Mouse (Mus musculus): Measurements from ENCODE around the gene Braf. TPM values are rescaled to one million over a fixed set of nuclear protein-coding genes. Genes with fewer than 3 reads are reported as not detected.

Braf gene
- polyA plus RNA-seq, 1 experiment from 2014 or later, result 26.3 TPM

GRCm38 (mm10) chr6:39573791-39574554 is 151.3 kb downstream of the Braf start, which contains the start of gene Adck2:
Gene Adck2 (plus strand): TSS chr6:39573873.
- no peaks in the 10 kb centered on the region for H3K9me3 ChIP-seq
- H3K9ac ChIP-seq, result peak within 1 kb of the TSS; percentile 90
- peak within 1 kb of the TSS; percentile 93 for H3K4me2 ChIP-seq
- WGBS, result under 1% methylated on average over 49 of the region's 49 CpGs
- H3K27me3 ChIP-seq (replicated peaks), result no peaks in the 10 kb centered on the region
- peak within 1 kb of the TSS; percentile 97 for H3K27ac ChIP-seq
- peaks cover 11% of the 10 kb centered on the region; the same call in 1 of the 2 replicates for H3K36me3 ChIP-seq (replicated peaks)
- ATAC-seq (replicated peaks), result peak; percentile 98
- peaks cover 15% of the 10 kb centered on the region for H3K4me1 ChIP-seq
- peak within 1 kb of the TSS; percentile 83 for H3K4me3 ChIP-seq

- no peaks in the 10 kb centered on the region for H3K36me3 ChIP-seq (replicated peaks)
- no peak for ATAC-seq (replicated peaks)
- WGBS, result 78% methylated on average over 3 of the region's 3 CpGs
Observed at GRCm38 (mm10) chr6:39570426-39570825, 154.8 kb downstream of the Braf start.

GRCm38 (mm10) chr6:39567528-39567927 is 157.7 kb downstream of the Braf start:
- no peaks in the 10 kb centered on the region for H3K4me1 ChIP-seq
- no peak overlapping the region for H3K27ac ChIP-seq
- no peak overlapping the region for H3K9ac ChIP-seq
- no peak for ATAC-seq (replicated peaks)
- WGBS, result 12% methylated on average over 5 of the region's 5 CpGs
- H3K9me3 ChIP-seq, result no peaks in the 10 kb centered on the region
- H3K27me3 ChIP-seq (replicated peaks), result no peaks in the 10 kb centered on the region
- H3K36me3 ChIP-seq (replicated peaks), result no peaks in the 10 kb centered on the region
- H3K4me3 ChIP-seq, result no peak overlapping the region
- no peak overlapping the region for H3K4me2 ChIP-seq

More at GRCm38 (mm10) chr6:39570426-39570825, 154.8 kb downstream of the Braf start:
- Histone ChIP-seq H3K9me3 (no peaks in the 10 kb centered on the region), H3K9ac (no peak overlapping the region), H3K27ac (no peak overlapping the region), H3K4me1 (peaks cover 15% of the 10 kb centered on the region), H3K4me3 (no peak overlapping the region), H3K4me2 (no peak overlapping the region), H3K27me3 (replicated peaks) (no peaks in the 10 kb centered on the region)

- Histone ChIP-seq H3K27me3 (replicated peaks) (no peaks in the 10 kb centered on the region), H3K4me2 (peak overlapping the region; percentile 33), H3K9me3 (no peaks in the 10 kb centered on the region), H3K4me1 (peaks cover 22% of the 10 kb centered on the region), H3K36me3 (replicated peaks) (no peaks in the 10 kb centered on the region), H3K9ac (no peak overlapping the region), H3K27ac (no peak overlapping the region), H3K4me3 (0 out of 2 replicates have a peak overlapping the region, but pooled peaks have one; percentile 7)
- WGBS, result 23% methylated on average over 23 of the region's 23 CpGs
- ATAC-seq (replicated peaks), result peak; percentile 41; the same call in 1 of the 2 replicates
Observed at GRCm38 (mm10) chr6:39562166-39563015, 162.9 kb downstream of the Braf start.

- H3K4me1 ChIP-seq, result peaks cover 49% of the 10 kb centered on the region
- ATAC-seq (replicated peaks), result no peak
- no peak overlapping the region for H3K9ac ChIP-seq
- H3K4me3 ChIP-seq, result no peak overlapping the region
- H3K9me3 ChIP-seq, result no peaks in the 10 kb centered on the region
- H3K27ac ChIP-seq, result no peak overlapping the region; the same call in 1 of the 2 replicates
- H3K36me3 ChIP-seq (replicated peaks), result no peaks in the 10 kb centered on the region
- H3K4me2 ChIP-seq, result no peak overlapping the region
- H3K27me3 ChIP-seq (replicated peaks), result no peaks in the 10 kb centered on the region
- WGBS, result 36% methylated on average over 6 of the region's 6 CpGs
Observed at GRCm38 (mm10) chr6:39559276-39559939, 165.9 kb downstream of the Braf start.

GRCm38 (mm10) chr6:39557723-39558261 is 167.5 kb downstream of the Braf start, which contains the start of gene Dennd2a:
Gene Dennd2a (minus strand): TSS chr6:39557867.
- Histone ChIP-seq H3K4me3 (peak within 1 kb of the TSS; percentile 61), H3K4me1 (peaks cover 52% of the 10 kb centered on the region), H3K9ac (peak within 1 kb of the TSS; percentile 60), H3K27me3 (replicated peaks) (no peaks in the 10 kb centered on the region), H3K27ac (peak within 1 kb of the TSS; percentile 94), H3K9me3 (no peaks in the 10 kb centered on the region), H3K36me3 (replicated peaks) (no peaks in the 10 kb centered on the region), H3K4me2 (peak within 1 kb of the TSS; percentile 67)
- peak; percentile 95 for ATAC-seq (replicated peaks)
- WGBS, result under 1% methylated on average over 33 of the region's 50 CpGs

- H3K9me3 ChIP-seq, result no peaks in the 10 kb centered on the region
- ATAC-seq (replicated peaks), result peak; percentile 62
- no peaks in the 10 kb centered on the region for H3K36me3 ChIP-seq (replicated peaks)
- peak overlapping the region; percentile 94 for H3K27ac ChIP-seq
- no peaks in the 10 kb centered on the region for H3K27me3 ChIP-seq (replicated peaks)
- H3K4me1 ChIP-seq, result peaks cover 53% of the 10 kb centered on the region
- H3K9ac ChIP-seq, result peak overlapping the region; percentile 60
- peak overlapping the region; percentile 67 for H3K4me2 ChIP-seq
- under 1% methylated on average over 53 of the region's 54 CpGs for WGBS
- peak overlapping the region; percentile 61 for H3K4me3 ChIP-seq
Observed at GRCm38 (mm10) chr6:39556900-39557659, 168.2 kb downstream of the Braf start.

GRCm38 (mm10) chr6:39555648-39555945 is 169.7 kb downstream of the Braf start:
- Histone ChIP-seq H3K4me2 (peak overlapping the region; percentile 67), H3K36me3 (replicated peaks) (no peaks in the 10 kb centered on the region), H3K27ac (no peak overlapping the region), H3K4me1 (peaks cover 54% of the 10 kb centered on the region), H3K27me3 (replicated peaks) (no peaks in the 10 kb centered on the region), H3K9me3 (no peaks in the 10 kb centered on the region), H3K9ac (no peak overlapping the region; the same call in 1 of the 2 replicates), H3K4me3 (peak overlapping the region; percentile 61)
- no peak for ATAC-seq (replicated peaks)
- 59% methylated on average over 2 of the region's 2 CpGs for WGBS

- Histone ChIP-seq H3K27ac (0 out of 2 replicates have a peak overlapping the region, but pooled peaks have one; percentile 2), H3K4me2 (peak overlapping the region; percentile 67), H3K9me3 (no peaks in the 10 kb centered on the region), H3K4me3 (peak overlapping the region; percentile 61), H3K27me3 (replicated peaks) (no peaks in the 10 kb centered on the region), H3K4me1 (peaks cover 54% of the 10 kb centered on the region), H3K36me3 (replicated peaks) (no peaks in the 10 kb centered on the region), H3K9ac (no peak overlapping the region; the same call in 1 of the 2 replicates)
- no peak for ATAC-seq (replicated peaks)
- WGBS, result 49% methylated on average over 12 of the region's 12 CpGs
Observed at GRCm38 (mm10) chr6:39554888-39555647, 170.2 kb downstream of the Braf start.

All from midbrain, embryonic 15.5 days (tissue).